Mouse (Mus musculus) MEL (cell line): ENCODE data around the gene Scfd1.

Experiments used
- CTCF ChIP-seq, 3 experiments: IDR thresholded peaks in 2 of 3; conservative IDR thresholded peaks in 1 of 3; 2 replicates each; pipeline ENCODE4 v1.5.1; 2011 to 2012; ENCODE audit warnings: low read length in 3 of 3, low read depth in 2 of 3, mild to moderate bottlenecking in 2 of 3, improper control_type of control experiment in 1 of 3, inconsistent platforms in 1 of 3, mixed read lengths in 1 of 3, moderate library complexity in 1 of 3; ENCODE audit not compliant: control insufficient read depth in 1 of 3, insufficient read depth in 1 of 3, poor library complexity in 1 of 3, severe bottlenecking in 1 of 3
- TCF12 ChIP-seq: IDR thresholded peaks from 2 replicates; pipeline ENCODE4 v1.6.1; 2014; ENCODE audit warnings: low read depth, mild to moderate bottlenecking, inconsistent platforms, low read length, improper control_type of control experiment, moderate library complexity
- UBTF ChIP-seq: IDR thresholded peaks from 2 replicates; pipeline ENCODE4 v1.6.1; 2012; ENCODE audit warnings: low read depth, mild to moderate bottlenecking, inconsistent platforms, low read length, improper control_type of control experiment, moderate library complexity, borderline replicate concordance; ENCODE audit not compliant: insufficient read depth
- USF1 ChIP-seq: IDR thresholded peaks from 2 replicates; pipeline ENCODE4 v1.6.1; 2014; ENCODE audit warnings: low read depth, mild to moderate bottlenecking, inconsistent platforms, low read length, improper control_type of control experiment, moderate library complexity
- ZNF384 ChIP-seq: IDR thresholded peaks from 2 replicates; pipeline ENCODE4 v1.6.1; 2012; ENCODE audit warnings: low read depth, mild to moderate bottlenecking, inconsistent platforms, low read length, improper control_type of control experiment

DNA sequence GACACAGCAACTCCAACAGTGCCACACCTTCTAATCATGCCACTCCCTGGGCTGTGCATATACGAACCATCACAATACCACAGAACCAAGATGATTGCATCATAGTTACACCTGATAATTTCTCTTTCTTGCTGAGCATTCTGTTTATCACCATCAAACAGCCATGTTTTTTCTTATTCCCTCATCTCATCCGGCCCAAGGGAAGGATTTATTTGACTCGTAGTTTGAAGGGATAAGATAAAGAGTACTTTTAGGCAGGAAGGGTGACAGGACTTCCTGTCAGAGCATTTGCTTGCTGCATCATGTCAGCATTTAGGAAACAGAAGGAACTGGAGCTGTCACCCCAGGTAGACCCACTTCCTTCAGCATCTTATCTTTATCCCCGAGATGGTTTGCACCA, 34.1 kb downstream of the Scfd1 start:
- TF ChIP-seq USF1 (no peak), CTCF (IDR thresholded peaks at IDR 0.05 in 2 of 3, conservative IDR thresholded peaks at IDR 0.05 in 1 of 3; ENCODE audit: control insufficient read depth in 1 of 3, insufficient read depth in 1 of 3, low read depth in 2 of 3, low read length in 3 of 3, poor library complexity in 1 of 3, severe bottlenecking in 1 of 3) (no peak), ZNF384 (no peak), UBTF (no peak), TCF12 (peak; percentile 39; the same call in 1 of the 2 replicates)
